15 mouse cellular contexts compared by ENCODE assay signal in the genomic region with DNA sequence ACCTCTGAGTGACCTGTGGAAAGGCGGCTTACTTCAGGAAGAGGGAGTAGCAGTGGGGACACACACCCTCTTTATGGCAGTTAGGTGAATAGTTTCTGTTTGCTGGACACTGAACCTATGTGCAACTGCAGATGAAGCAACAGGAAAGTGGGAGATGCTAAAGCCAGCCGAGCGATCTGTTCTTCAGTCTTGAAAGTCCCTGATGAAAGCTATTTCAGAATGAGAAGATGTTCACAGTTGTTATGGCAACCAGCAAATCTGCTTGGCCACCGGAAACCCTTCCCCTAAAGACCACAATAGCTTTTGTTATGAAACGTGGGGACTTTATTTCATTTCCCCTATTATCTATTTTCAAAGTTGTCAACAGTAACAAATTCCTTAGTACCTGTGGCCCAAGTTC. TPM values are rescaled to one million over a fixed set of nuclear protein-coding genes. Genes with fewer than 3 reads are reported as not detected.
A peak's percentile ranks its signal among the peaks of the same experiment; 100 is the strongest.
DNase-seq lines count a peak whose midpoint lies in the region; TF ChIP-seq lines count a peak whose summit lies in the region.
"Had no signal": no experiment of that assay in that cellular context is flagged by ENCODE, and none has a peak within 500 bp of the region (broad histone marks: within the 10 kb centered on the region; RNA-seq: fewer than 3 reads in every experiment).

No protein-coding gene starts in this region.

- no peaks in the 10 kb centered on the region for H3K9me3 ChIP-seq in limb, embryonic 10.5 days (replicated peaks)
- H3K9me3 ChIP-seq: neural tube, embryonic 15.5 days had no signal

- no peaks in the 10 kb centered on the region for H3K36me3 ChIP-seq in limb, embryonic 10.5 days
- H3K36me3 ChIP-seq: heart, embryonic 12.5 days; neural tube, embryonic 15.5 days had no signal

- no peak overlapping the region for H3K4me3 ChIP-seq in bone marrow macrophage, adult 2 months (ENCODE audit: insufficient read depth, low read length)
- H3K4me3 ChIP-seq in limb, embryonic 10.5 days: no peak overlapping the region
- H3K4me3 ChIP-seq: heart, embryonic 12.5 days; neural tube, embryonic 15.5 days had no signal

- TF ChIP-seq POLR2A in bone marrow macrophage, adult 2 months (IDR thresholded peaks at IDR 0.05; ENCODE audit: borderline replicate concordance, low read depth, low read length): no peak

- H3K27ac ChIP-seq in bone marrow macrophage, adult 2 months (ENCODE audit: insufficient read depth, low read depth, low read length): peak overlapping the region; percentile 48
- H3K27ac ChIP-seq in limb, embryonic 10.5 days: no peak overlapping the region
- H3K27ac ChIP-seq: neural tube, embryonic 15.5 days had no signal

- DNase-seq in 416B (ENCODE audit: low read depth) (peak; percentile 55), A20 (ENCODE audit: low read depth, low spot score) (peak; percentile 80)
- DNase-seq in monocyte, adult 2 months (ENCODE audit: low read depth in 1 of 2, low spot score in 2 of 2): peak; percentile 48 to 52
- DNase-seq in frontal cortex, postnatal 14 days (ENCODE audit: low spot score in 2 of 2): no peak
- no peak for DNase-seq in urinary bladder, adult 18-20 months (ENCODE audit: low spot score in 2 of 2)
- no peak for DNase-seq in limb, embryonic 10.5 days (ENCODE audit: low spot score)
- DNase-seq: adrenal gland, adult 8-10 months; cerebellum, adult 9-11 months; gastrocnemius, postnatal 10 days; heart, postnatal 36 days; lung, adult 18-20 months; right cerebral cortex, adult 18-20 months had no signal

- WGBS in limb, embryonic 10.5 days: 85% methylated on average over 5 of the region's 5 CpGs

- 0 out of 2 replicates have a peak, but pooled peaks cover 5% of the 10 kb centered on the region for H3K27me3 ChIP-seq in limb, embryonic 10.5 days (ENCODE audit: low read depth, poor library complexity, severe bottlenecking)
- H3K27me3 ChIP-seq: neural tube, embryonic 15.5 days had no signal

- H3K4me1 ChIP-seq in bone marrow macrophage, adult 2 months (ENCODE audit: control insufficient read depth, insufficient read depth, low read length): peaks cover 62% of the 10 kb centered on the region
- peaks cover 4% of the 10 kb centered on the region for H3K4me1 ChIP-seq in limb, embryonic 10.5 days
- H3K4me1 ChIP-seq: heart, embryonic 12.5 days had no signal

- no peak for TF ChIP-seq CTCF in bone marrow macrophage, adult 2 months (IDR thresholded peaks at IDR 0.05; ENCODE audit: low read depth, low read length)

RNA-seq across cellular contexts. Expression of a gene that starts 41.0 kb away (rescaled TPM):
- 12.0 and 12.8 TPM in 2 replicates for polyA plus RNA-seq in bone marrow macrophage, adult 2 months (2012; ENCODE audit: insufficient read depth, insufficient read length, missing spikeins)
- polyA plus RNA-seq in limb, embryonic 10.5 days (2016; fragmentation: Nextera tagmentation; extraction: Ambion mirVana): 44.4 and 57.3 TPM in 2 replicates

Comparison
In these comparisons a context has a peak if more than half of its experiments do, and no peak if none do; other contexts are left out.
1. DNase-seq: peak in 416B (single experiment), A20 (single experiment) and monocyte, adult 2 months (2 of 2); none in frontal cortex, postnatal 14 days (0 of 2), urinary bladder, adult 18-20 months (0 of 2) and limb, embryonic 10.5 days (single experiment).